Mouse (Mus musculus) hindbrain, embryonic 15.5 days (tissue): Measurements from ENCODE around the gene Sema4d. TPM values are rescaled to one million over a fixed set of nuclear protein-coding genes. Genes with fewer than 3 reads are reported as not detected.
A peak's percentile ranks its signal among the peaks of the same experiment; 100 is the strongest.

Experiments used
- ATAC-seq: fragments of 200-750 bp; cut with Nextera tagmentation; 2 replicates; pipeline ENCODE4 v1.8.0; 2017; ENCODE audit warnings: low read depth, moderate number of reproducible peaks, moderate TSS enrichment; ENCODE audit not compliant: low FRiP score
- H3K27ac ChIP-seq: fragments of 300-500 bp; sonication (generic); replicated peaks from 2 replicates; pipeline ENCODE4 v1.5.1; 2015; ENCODE audit warnings: mild to moderate bottlenecking, inconsistent platforms
- H3K27me3 ChIP-seq: fragments of 300-500 bp; sonication (generic); 2 replicates; pipeline ENCODE4 v1.6.1; 2015; ENCODE audit warnings: control low read depth, inconsistent platforms
- H3K36me3 ChIP-seq: fragments of 300-500 bp; sonication (generic); 2 replicates; pipeline ENCODE4 v1.6.1; 2015; ENCODE audit warnings: control low read depth, inconsistent platforms
- H3K4me1 ChIP-seq: fragments of 300-500 bp; sonication (generic); replicated peaks from 2 replicates; pipeline ENCODE4 v1.6.1; 2015; ENCODE audit warnings: control low read depth, inconsistent platforms
- H3K4me2 ChIP-seq: fragments of 300-500 bp; sonication (generic); 2 replicates; pipeline ENCODE4 v1.6.1; 2015; ENCODE audit warnings: moderate library complexity, mild to moderate bottlenecking, inconsistent platforms
- H3K4me3 ChIP-seq: fragments of 300-500 bp; sonication (generic); 2 replicates; pipeline ENCODE4 v1.5.1; 2015; ENCODE audit warnings: mild to moderate bottlenecking, inconsistent platforms
- H3K9ac ChIP-seq: fragments of 300-500 bp; sonication (generic); 2 replicates; pipeline ENCODE4 v1.6.1; 2015; ENCODE audit warnings: inconsistent platforms
- H3K9me3 ChIP-seq: fragments of 300-500 bp; sonication (generic); 2 replicates; pipeline ENCODE4 v1.6.1; 2016; ENCODE audit warnings: control low read depth, inconsistent platforms
- WGBS: fragments of 180-500 bp; shearing (Covaris S2); methylation state at CpG from one replicate; pipeline ENCODE4 v1.1.7; 2015; 5-methylcytosine and 5-hydroxymethylcytosine counted together
- polyA plus RNA-seq: library from polyadenylated mRNA; unstranded; fragments of >200 nt; fragmentation: Nextera tagmentation; extraction: Ambion mirVana; gene quantifications from 2 replicates; pipeline ENCODE4 v1.2.1, GENCODE M21; 2015

Sema4d gene
- polyA plus RNA-seq, 1 experiment from 2014 or later: 14.8 TPM

DNA sequence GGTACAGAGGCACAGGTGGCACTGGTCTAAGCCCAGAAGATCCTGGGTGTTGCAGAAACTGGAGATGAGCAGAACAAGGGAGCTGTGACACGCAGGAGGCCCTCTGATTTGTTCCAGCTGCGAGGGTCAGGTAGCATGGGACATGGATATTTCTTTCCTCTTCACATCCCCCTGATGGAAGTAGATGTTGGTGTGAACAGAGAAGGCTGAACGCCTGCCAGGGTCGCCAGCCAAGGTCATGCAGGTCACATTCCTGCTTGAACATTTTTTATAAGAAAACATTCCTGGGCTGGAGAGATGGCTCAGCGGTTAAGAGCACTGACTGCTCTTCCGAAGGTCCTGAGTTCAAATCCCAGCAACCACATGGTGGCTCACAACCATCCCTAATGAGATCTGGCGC lies 66.2 kb downstream of the Sema4d start:
- Histone ChIP-seq H3K4me3 (no peak overlapping the region), H3K36me3 (no peaks in the 10 kb centered on the region), H3K4me1 (peaks cover 24% of the 10 kb centered on the region), H3K9me3 (no peaks in the 10 kb centered on the region), H3K27ac (no peak overlapping the region), H3K27me3 (no peaks in the 10 kb centered on the region), H3K4me2 (no peak overlapping the region), H3K9ac (no peak overlapping the region)
- 80% methylated on average over 6 of the region's 7 CpGs for WGBS
- no peak for ATAC-seq

GRCm38 (mm10) chr13:51725926-51726574 lies 67.5 kb downstream of the Sema4d start:
- WGBS: 76% methylated on average over 8 of the region's 8 CpGs
- ATAC-seq: no peak
- no peak overlapping the region for H3K4me3 ChIP-seq

DNA sequence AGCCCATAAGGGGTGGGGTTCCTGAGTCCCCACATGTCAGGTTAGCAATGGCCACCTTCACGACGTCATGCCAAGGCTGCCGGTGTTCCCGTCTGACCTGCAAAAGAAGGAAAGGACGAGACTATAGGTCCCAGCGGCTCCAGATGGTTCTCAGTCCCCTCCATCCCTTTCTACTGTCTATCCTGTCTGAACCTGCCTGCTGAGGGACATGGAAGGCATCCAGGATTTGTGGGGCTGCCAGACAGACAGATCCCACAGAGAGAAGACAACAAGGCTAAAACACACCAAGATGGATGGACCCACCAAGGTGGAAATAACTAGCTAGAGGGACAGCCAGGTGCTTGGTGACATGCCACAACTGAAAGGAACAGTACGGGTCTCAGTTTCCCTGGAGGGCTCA lies 68.1 kb downstream of the Sema4d start:
- 84% methylated on average over 7 of the region's 7 CpGs for WGBS

More at GRCm38 (mm10) chr13:51725926-51726574, 67.5 kb downstream of the Sema4d start:
- no peak overlapping the region for H3K27ac ChIP-seq
- H3K36me3 ChIP-seq: no peaks in the 10 kb centered on the region
- no peaks in the 10 kb centered on the region for H3K9me3 ChIP-seq
- peaks cover 12% of the 10 kb centered on the region for H3K4me1 ChIP-seq
- no peak overlapping the region for H3K9ac ChIP-seq
- no peak overlapping the region for H3K4me2 ChIP-seq
- no peaks in the 10 kb centered on the region for H3K27me3 ChIP-seq

GRCm38 (mm10) chr13:51724566-51724965 lies 69.0 kb downstream of the Sema4d start:
- peaks cover 5% of the 10 kb centered on the region; the same call in 1 of the 2 replicates for H3K4me1 ChIP-seq
- no peaks in the 10 kb centered on the region for H3K9me3 ChIP-seq
- H3K36me3 ChIP-seq: no peaks in the 10 kb centered on the region
- ATAC-seq: no peak
- WGBS: 88% methylated on average over 6 of the region's 6 CpGs
- H3K27ac ChIP-seq: no peak overlapping the region
- H3K27me3 ChIP-seq: no peaks in the 10 kb centered on the region
- H3K4me2 ChIP-seq: no peak overlapping the region
- no peak overlapping the region for H3K4me3 ChIP-seq
- H3K9ac ChIP-seq: no peak overlapping the region

More for the DNA sequence above, 68.1 kb downstream of the Sema4d start:
- Histone ChIP-seq H3K4me3 (no peak overlapping the region), H3K27me3 (no peaks in the 10 kb centered on the region), H3K4me2 (no peak overlapping the region), H3K4me1 (peaks cover 10% of the 10 kb centered on the region), H3K36me3 (no peaks in the 10 kb centered on the region), H3K27ac (no peak overlapping the region), H3K9ac (no peak overlapping the region), H3K9me3 (no peaks in the 10 kb centered on the region)
- ATAC-seq: peak; percentile 27; the same call in 1 of the 2 replicates

DNA sequence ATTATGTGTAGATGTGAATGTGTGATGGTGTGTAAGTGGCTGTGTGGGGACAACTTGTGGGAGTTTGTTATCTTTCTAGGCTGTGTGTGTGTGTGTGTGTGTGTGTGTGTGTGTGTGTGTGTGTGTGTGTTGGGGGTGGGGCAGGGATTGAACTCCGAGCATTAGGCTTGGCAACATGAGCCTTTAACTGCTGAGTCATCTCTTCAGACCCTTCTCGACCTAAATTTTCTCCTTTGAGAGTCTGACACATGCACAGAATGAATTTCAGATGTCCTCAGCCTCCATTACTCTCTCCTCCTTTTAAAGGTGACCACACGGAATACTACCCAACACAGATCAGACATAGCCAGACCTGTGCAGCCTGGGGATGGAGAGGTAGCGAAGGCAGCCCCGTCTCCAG lies 70.4 kb downstream of the Sema4d start:
- no peaks in the 10 kb centered on the region for H3K27me3 ChIP-seq
- H3K4me3 ChIP-seq: no peak overlapping the region
- 85% methylated on average over 5 of the region's 5 CpGs for WGBS
- H3K4me2 ChIP-seq: no peak overlapping the region
- no peak overlapping the region for H3K27ac ChIP-seq
- no peaks in the 10 kb centered on the region for H3K9me3 ChIP-seq
- ATAC-seq: no peak
- H3K36me3 ChIP-seq: peaks cover 8% of the 10 kb centered on the region; the same call in 1 of the 2 replicates
- H3K4me1 ChIP-seq: peaks cover 5% of the 10 kb centered on the region; the same call in 1 of the 2 replicates
- no peak overlapping the region for H3K9ac ChIP-seq

- no peak overlapping the region for H3K4me2 ChIP-seq
- H3K9me3 ChIP-seq: no peaks in the 10 kb centered on the region
- no peak for ATAC-seq
- peaks cover 8% of the 10 kb centered on the region; the same call in 1 of the 2 replicates for H3K36me3 ChIP-seq
- no peak overlapping the region for H3K27ac ChIP-seq
- WGBS: 89% methylated on average over 4 of the region's 4 CpGs
- no peak overlapping the region for H3K9ac ChIP-seq
- H3K4me1 ChIP-seq: no peaks in the 10 kb centered on the region
- H3K4me3 ChIP-seq: no peak overlapping the region
- H3K27me3 ChIP-seq: no peaks in the 10 kb centered on the region
These were observed 73.0 kb downstream of the Sema4d start for GRCm38 (mm10) chr13:51720556-51720955.

DNA sequence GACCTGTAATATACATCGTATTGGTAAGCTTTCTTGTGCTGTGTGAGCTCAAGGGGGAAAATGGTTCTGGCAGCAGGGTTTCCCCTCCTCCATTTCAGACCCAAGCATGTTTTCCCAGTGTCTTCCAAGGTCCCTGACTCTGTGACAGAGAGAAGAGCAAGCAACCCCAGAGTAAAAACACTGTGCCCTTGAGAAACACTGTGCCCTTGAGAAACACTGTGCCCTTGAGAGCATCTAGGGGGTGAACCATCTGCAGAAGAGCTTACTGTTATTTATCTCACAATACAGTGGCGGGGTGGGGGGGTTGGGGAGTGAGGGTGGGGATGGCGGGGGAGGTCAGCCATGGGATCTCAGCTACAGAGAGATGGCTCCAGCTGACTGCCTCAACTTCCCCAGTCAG lies 74.3 kb downstream of the Sema4d start:
- ATAC-seq: no peak
- H3K27me3 ChIP-seq: no peaks in the 10 kb centered on the region

DNA sequence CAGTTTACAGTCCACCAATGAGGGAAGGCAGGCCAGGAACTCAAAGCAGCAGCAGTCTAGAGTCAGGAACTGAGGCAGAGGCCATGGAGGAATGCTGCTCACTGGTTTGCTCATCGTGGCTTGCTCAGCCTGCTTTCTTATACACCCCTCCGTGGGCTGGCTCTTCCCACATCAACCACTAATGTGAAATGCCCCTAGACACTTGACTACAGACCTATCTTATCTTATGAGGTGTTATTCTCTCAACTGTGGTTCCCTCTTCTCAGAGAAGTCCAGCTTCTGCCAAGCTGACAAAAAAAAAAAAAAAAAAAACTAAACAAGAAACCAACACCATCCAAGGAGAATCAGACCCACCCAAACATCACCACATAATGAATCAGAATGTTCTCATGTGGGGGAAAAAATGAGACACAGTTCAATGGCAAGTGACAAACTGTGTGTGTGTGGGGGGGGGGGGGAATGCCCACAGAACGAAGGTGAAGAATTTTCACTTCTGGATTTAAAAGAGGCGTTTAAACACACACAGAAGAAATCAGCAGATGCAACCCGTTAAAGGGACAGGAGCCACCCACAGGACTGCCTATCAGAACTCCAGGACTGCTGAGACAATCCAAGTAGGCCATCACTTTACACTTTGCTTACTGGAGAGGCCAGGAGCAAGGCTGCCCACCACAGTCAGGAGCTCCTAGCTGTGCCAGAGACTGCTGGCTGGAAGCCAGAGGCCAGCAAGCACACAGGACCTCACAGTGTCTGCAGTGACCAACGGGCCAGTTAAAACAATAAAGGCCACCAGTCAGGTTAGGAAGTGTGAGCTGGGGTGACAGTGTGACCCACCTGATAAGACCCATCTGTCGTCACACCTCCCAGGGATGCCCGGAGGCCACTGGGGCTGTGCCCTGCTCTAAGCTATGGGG lies 76.9 kb downstream of the Sema4d start:
- peaks cover 22% of the 10 kb centered on the region; the same call in 1 of the 2 replicates for H3K36me3 ChIP-seq
- 87% methylated on average over 8 of the region's 8 CpGs for WGBS
- no peaks in the 10 kb centered on the region for H3K4me1 ChIP-seq
- no peaks in the 10 kb centered on the region for H3K9me3 ChIP-seq
- no peak overlapping the region for H3K27ac ChIP-seq
- ATAC-seq: peak; percentile 38; the same call in 1 of the 2 replicates
- H3K4me3 ChIP-seq: no peak overlapping the region
- no peak overlapping the region for H3K4me2 ChIP-seq
- H3K27me3 ChIP-seq: no peaks in the 10 kb centered on the region
- no peak overlapping the region for H3K9ac ChIP-seq

More for the DNA sequence above, 74.3 kb downstream of the Sema4d start:
- no peaks in the 10 kb centered on the region for H3K9me3 ChIP-seq
- H3K36me3 ChIP-seq: peaks cover 9% of the 10 kb centered on the region; the same call in 1 of the 2 replicates
- no peak overlapping the region for H3K4me3 ChIP-seq
- no peak overlapping the region for H3K9ac ChIP-seq
- no peaks in the 10 kb centered on the region for H3K4me1 ChIP-seq
- 79% methylated on average over 3 of the region's 3 CpGs for WGBS
- no peak overlapping the region for H3K4me2 ChIP-seq
- no peak overlapping the region for H3K27ac ChIP-seq

DNA sequence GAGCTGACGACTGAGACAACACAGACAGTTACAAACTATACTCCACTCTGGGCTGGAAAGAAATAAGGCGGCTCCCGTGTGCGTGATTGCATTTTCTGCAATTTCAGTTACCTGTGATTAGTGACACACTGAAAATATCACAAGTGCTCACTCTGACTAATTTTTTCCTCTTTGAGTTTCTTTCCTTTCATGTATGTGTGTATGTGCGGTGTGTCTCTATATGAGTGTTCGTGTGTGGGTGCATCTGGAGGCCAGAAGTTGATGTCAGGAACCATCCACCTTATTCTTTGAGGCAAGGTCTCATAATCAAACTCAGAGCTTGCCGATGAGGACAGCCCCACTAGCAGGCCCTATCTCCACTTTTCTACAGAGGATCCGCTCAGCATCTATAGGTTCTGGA lies 81.5 kb downstream of the Sema4d start:
- 94% methylated on average over 8 of the region's 8 CpGs for WGBS
- Histone ChIP-seq H3K9ac (no peak overlapping the region), H3K27me3 (no peaks in the 10 kb centered on the region), H3K4me2 (no peak overlapping the region), H3K4me3 (no peak overlapping the region), H3K9me3 (no peaks in the 10 kb centered on the region), H3K27ac (no peak overlapping the region), H3K36me3 (peaks cover 31% of the 10 kb centered on the region), H3K4me1 (no peaks in the 10 kb centered on the region)
- ATAC-seq: no peak

GRCm38 (mm10) chr13:51710738-51711137 lies 82.8 kb downstream of the Sema4d start:
- Histone ChIP-seq H3K36me3 (peaks cover 31% of the 10 kb centered on the region), H3K9me3 (no peaks in the 10 kb centered on the region), H3K27me3 (no peaks in the 10 kb centered on the region), H3K9ac (no peak overlapping the region), H3K4me3 (no peak overlapping the region), H3K27ac (no peak overlapping the region), H3K4me2 (no peak overlapping the region), H3K4me1 (no peaks in the 10 kb centered on the region)
- no peak for ATAC-seq
- WGBS: 55% methylated on average over 7 of the region's 7 CpGs

GRCm38 (mm10) chr13:51705882-51706854 lies 87.4 kb downstream of the Sema4d start:
- no peak for ATAC-seq
- WGBS: 76% methylated on average over 22 of the region's 22 CpGs
- no peaks in the 10 kb centered on the region for H3K9me3 ChIP-seq
- H3K4me3 ChIP-seq: no peak overlapping the region
- no peak overlapping the region; the same call in 1 of the 2 replicates for H3K27ac ChIP-seq
- H3K36me3 ChIP-seq: peaks cover 28% of the 10 kb centered on the region
- H3K9ac ChIP-seq: no peak overlapping the region
- no peaks in the 10 kb centered on the region for H3K4me1 ChIP-seq
- H3K27me3 ChIP-seq: no peaks in the 10 kb centered on the region
- no peak overlapping the region for H3K4me2 ChIP-seq
